Mouse (Mus musculus): ENCODE measurements around the gene Hectd4. TPM values are rescaled to one million over a fixed set of nuclear protein-coding genes. Genes with fewer than 3 reads are reported as not detected.
A peak's percentile ranks its signal among the peaks of the same experiment; 100 is the strongest.
"Not testable (repeated sequence)": the region's sequence is repeated elsewhere in the genome, so short reads cannot be mapped to it uniquely, and the experiment has no call there.

Gene Hectd4
- polyA plus RNA-seq, 1 experiment, result 8.6 TPM

GRCm38 (mm10) chr5:121226845-121227244 lies 6.8 kb downstream of the Hectd4 start:
- Histone ChIP-seq H3K4me3 (replicated peaks) (peak overlapping the region; percentile 35), H3K27me3 (replicated peaks) (no peaks in the 10 kb centered on the region), H3K4me1 (peaks cover 81% of the 10 kb centered on the region), H3K36me3 (replicated peaks; ENCODE audit: low read length) (peaks cover 44% of the 10 kb centered on the region), H3K9me3 (no peaks in the 10 kb centered on the region)
- TF ChIP-seq FLI1 (IDR thresholded peaks at IDR 0.05; ENCODE audit: low read length) (no peak), GATA1 (IDR thresholded peaks at IDR 0.05; ENCODE audit: borderline replicate concordance, low read length) (no peak)

- H3K4me3 ChIP-seq (replicated peaks), result peak overlapping the region; percentile 35
- H3K36me3 ChIP-seq (replicated peaks; ENCODE audit: low read length), result peaks cover 49% of the 10 kb centered on the region
- peaks cover 81% of the 10 kb centered on the region for H3K4me1 ChIP-seq
- not testable (repeated sequence) for H3K9me3 ChIP-seq; H3K27me3 ChIP-seq (replicated peaks)
Measured at GRCm38 (mm10) chr5:121227330-121227729, 7.3 kb downstream of the Hectd4 start.

GRCm38 (mm10) chr5:121229182-121229581 lies 9.2 kb downstream of the Hectd4 start:
- Histone ChIP-seq H3K4me3 (replicated peaks) (no peak overlapping the region), H3K27me3 (replicated peaks) (no peaks in the 10 kb centered on the region), H3K36me3 (replicated peaks; ENCODE audit: low read length) (peaks cover 63% of the 10 kb centered on the region), H3K4me1 (peaks cover 89% of the 10 kb centered on the region), H3K9me3 (no peaks in the 10 kb centered on the region)
- TF ChIP-seq FLI1 (IDR thresholded peaks at IDR 0.05; ENCODE audit: low read length) (no peak), GATA1 (IDR thresholded peaks at IDR 0.05; ENCODE audit: borderline replicate concordance, low read length) (no peak)

- H3K36me3 ChIP-seq (replicated peaks; ENCODE audit: low read length), result peaks cover 65% of the 10 kb centered on the region
- H3K27me3 ChIP-seq (replicated peaks), result no peaks in the 10 kb centered on the region
- H3K4me3 ChIP-seq (replicated peaks), result peak overlapping the region; percentile 60
- H3K4me1 ChIP-seq, result peaks cover 84% of the 10 kb centered on the region
- TF ChIP-seq GATA1 (IDR thresholded peaks at IDR 0.05; ENCODE audit: borderline replicate concordance, low read length) (no peak), FLI1 (IDR thresholded peaks at IDR 0.05; ENCODE audit: low read length) (no peak)
- H3K9me3 ChIP-seq, result no peaks in the 10 kb centered on the region
Measured at GRCm38 (mm10) chr5:121230811-121231210, 10.8 kb downstream of the Hectd4 start.

- TF ChIP-seq FLI1 (IDR thresholded peaks at IDR 0.05; ENCODE audit: low read length) (no peak), GATA1 (IDR thresholded peaks at IDR 0.05; ENCODE audit: borderline replicate concordance, low read length) (no peak)
- Histone ChIP-seq H3K9me3 (no peaks in the 10 kb centered on the region), H3K27me3 (replicated peaks) (no peaks in the 10 kb centered on the region), H3K36me3 (replicated peaks; ENCODE audit: low read length) (peaks cover 57% of the 10 kb centered on the region), H3K4me3 (replicated peaks) (no peak overlapping the region), H3K4me1 (peaks cover 82% of the 10 kb centered on the region)
Measured at GRCm38 (mm10) chr5:121232789-121233188, 12.8 kb downstream of the Hectd4 start.

- Histone ChIP-seq H3K27me3 (replicated peaks) (no peaks in the 10 kb centered on the region), H3K36me3 (replicated peaks; ENCODE audit: low read length) (peaks cover 53% of the 10 kb centered on the region), H3K9me3 (no peaks in the 10 kb centered on the region), H3K4me3 (replicated peaks) (peak overlapping the region; percentile 20), H3K4me1 (peaks cover 82% of the 10 kb centered on the region)
- TF ChIP-seq GATA1 (IDR thresholded peaks at IDR 0.05; ENCODE audit: borderline replicate concordance, low read length), result no peak
- no peak for TF ChIP-seq FLI1 (IDR thresholded peaks at IDR 0.05; ENCODE audit: low read length)
Measured at GRCm38 (mm10) chr5:121233726-121234125, 13.7 kb downstream of the Hectd4 start.

- TF ChIP-seq GATA1 (IDR thresholded peaks at IDR 0.05; ENCODE audit: borderline replicate concordance, low read length) (peak; percentile 92; the same call in 2 of the 3 replicates), FLI1 (IDR thresholded peaks at IDR 0.05; ENCODE audit: low read length) (no peak)
- Histone ChIP-seq H3K4me3 (replicated peaks) (peak overlapping the region; percentile 83), H3K27me3 (replicated peaks) (no peaks in the 10 kb centered on the region), H3K36me3 (replicated peaks; ENCODE audit: low read length) (peaks cover 36% of the 10 kb centered on the region), H3K4me1 (peaks cover 82% of the 10 kb centered on the region), H3K9me3 (no peaks in the 10 kb centered on the region)
Measured at GRCm38 (mm10) chr5:121236171-121236570, 16.2 kb downstream of the Hectd4 start.

GRCm38 (mm10) chr5:121238208-121238607 lies 18.2 kb downstream of the Hectd4 start:
- Histone ChIP-seq H3K4me1 (peaks cover 86% of the 10 kb centered on the region), H3K9me3 (no peaks in the 10 kb centered on the region), H3K36me3 (replicated peaks; ENCODE audit: low read length) (peaks cover 26% of the 10 kb centered on the region), H3K27me3 (replicated peaks) (no peaks in the 10 kb centered on the region), H3K4me3 (replicated peaks) (no peak overlapping the region)
- TF ChIP-seq GATA1 (IDR thresholded peaks at IDR 0.05; ENCODE audit: borderline replicate concordance, low read length) (no peak), FLI1 (IDR thresholded peaks at IDR 0.05; ENCODE audit: low read length) (no peak)

- no peak for TF ChIP-seq FLI1 (IDR thresholded peaks at IDR 0.05; ENCODE audit: low read length)
- TF ChIP-seq GATA1 (IDR thresholded peaks at IDR 0.05; ENCODE audit: borderline replicate concordance, low read length), result no peak
- H3K27me3 ChIP-seq (replicated peaks), result no peaks in the 10 kb centered on the region
- peaks cover 88% of the 10 kb centered on the region for H3K4me1 ChIP-seq
- H3K9me3 ChIP-seq, result no peaks in the 10 kb centered on the region
- H3K36me3 ChIP-seq (replicated peaks; ENCODE audit: low read length), result peaks cover 13% of the 10 kb centered on the region
- peak overlapping the region; percentile 24 for H3K4me3 ChIP-seq (replicated peaks)
Measured at GRCm38 (mm10) chr5:121239846-121240245, 19.8 kb downstream of the Hectd4 start.

GRCm38 (mm10) chr5:121241182-121241581 lies 21.2 kb downstream of the Hectd4 start:
- H3K36me3 ChIP-seq (replicated peaks; ENCODE audit: low read length), result peaks cover 12% of the 10 kb centered on the region

GRCm38 (mm10) chr5:121242261-121242660 lies 22.2 kb downstream of the Hectd4 start:
- Histone ChIP-seq H3K4me3 (replicated peaks) (peak overlapping the region; percentile 84), H3K4me1 (peaks cover 96% of the 10 kb centered on the region), H3K9me3 (no peaks in the 10 kb centered on the region), H3K36me3 (replicated peaks; ENCODE audit: low read length) (peaks cover 13% of the 10 kb centered on the region), H3K27me3 (replicated peaks) (no peaks in the 10 kb centered on the region)
- no peak for TF ChIP-seq FLI1 (IDR thresholded peaks at IDR 0.05; ENCODE audit: low read length)

More at GRCm38 (mm10) chr5:121241182-121241581, 21.2 kb downstream of the Hectd4 start:
- peak overlapping the region; percentile 79 for H3K4me3 ChIP-seq (replicated peaks)
- H3K9me3 ChIP-seq, result no peaks in the 10 kb centered on the region
- TF ChIP-seq GATA1 (IDR thresholded peaks at IDR 0.05; ENCODE audit: borderline replicate concordance, low read length), result no peak
- TF ChIP-seq FLI1 (IDR thresholded peaks at IDR 0.05; ENCODE audit: low read length), result no peak
- no peaks in the 10 kb centered on the region for H3K27me3 ChIP-seq (replicated peaks)
- peaks cover 98% of the 10 kb centered on the region for H3K4me1 ChIP-seq

All from megakaryocyte, embryonic 14.5 days (primary cell).